Mouse (Mus musculus): Measurements from ENCODE around the gene Capn5.

Capn5 gene

GRCm38 (mm10) chr7:98150525-98150924, 27.5 kb downstream of the Capn5 start:
- intact Hi-C loops (cut with DNase I), result loop anchor here (5.0 kb wide), 2 partner anchors 48 to 192 kb away; no protein-coding TSS in a partner anchor

GRCm38 (mm10) chr7:98149802-98150201, 28.3 kb downstream of the Capn5 start:
- intact Hi-C loops (cut with DNase I), result loop anchor here (5.0 kb wide), 2 partner anchors 48 to 192 kb away; no protein-coding TSS in a partner anchor

GRCm38 (mm10) chr7:98148721-98149407, 29.2 kb downstream of the Capn5 start:
- intact Hi-C loops (cut with DNase I), result no loop called here

GRCm38 (mm10) chr7:98147766-98148165, 30.3 kb downstream of the Capn5 start:
- intact Hi-C loops (cut with DNase I), result no loop called here

- intact Hi-C loops (cut with DNase I), result no loop called here
These were observed 31.6 kb downstream of the Capn5 start for GRCm38 (mm10) chr7:98146447-98146845.

GRCm38 (mm10) chr7:98145842-98146446, 32.1 kb downstream of the Capn5 start:
- intact Hi-C loops (cut with DNase I), result no loop called here

GRCm38 (mm10) chr7:98145402-98145801, 32.7 kb downstream of the Capn5 start, which contains the start of gene Omp:
Gene Omp, minus strand, starts transcription at chr7:98145502.
- intact Hi-C loops (cut with DNase I), result no loop called here

- intact Hi-C loops (cut with DNase I), result no loop called here
These were observed 35.4 kb downstream of the Capn5 start for GRCm38 (mm10) chr7:98142648-98143047.

- intact Hi-C loops (cut with DNase I), result no loop called here
These were observed 35.8 kb downstream of the Capn5 start for GRCm38 (mm10) chr7:98142247-98142646.

- intact Hi-C loops (cut with DNase I), result no loop called here
These were observed 36.9 kb downstream of the Capn5 start for GRCm38 (mm10) chr7:98141206-98141605.

- intact Hi-C loops (cut with DNase I), result no loop called here
These were observed 37.5 kb downstream of the Capn5 start for GRCm38 (mm10) chr7:98140597-98140996.

- intact Hi-C loops (cut with DNase I), result no loop called here
These were observed 38.9 kb downstream of the Capn5 start for GRCm38 (mm10) chr7:98139216-98139615.

- intact Hi-C loops (cut with DNase I), result no loop called here
These were observed 40.1 kb downstream of the Capn5 start for GRCm38 (mm10) chr7:98137995-98138394.

GRCm38 (mm10) chr7:98137583-98137982, 40.5 kb downstream of the Capn5 start:
- intact Hi-C loops (cut with DNase I), result no loop called here

- intact Hi-C loops (cut with DNase I), result no loop called here
These were observed 46.3 kb downstream of the Capn5 start for GRCm38 (mm10) chr7:98131751-98132150.

- intact Hi-C loops (cut with DNase I), result no loop called here
These were observed 52.6 kb downstream of the Capn5 start for GRCm38 (mm10) chr7:98125473-98125872.

- intact Hi-C loops (cut with DNase I), result no loop called here
These were observed 53.4 kb downstream of the Capn5 start for GRCm38 (mm10) chr7:98124701-98125100.

- intact Hi-C loops (cut with DNase I), result no loop called here
These were observed 56.4 kb downstream of the Capn5 start for GRCm38 (mm10) chr7:98121673-98122072.

GRCm38 (mm10) chr7:98121241-98121640, 56.8 kb downstream of the Capn5 start:
- intact Hi-C loops (cut with DNase I), result no loop called here

- intact Hi-C loops (cut with DNase I), result no loop called here
These were observed 57.7 kb downstream of the Capn5 start for GRCm38 (mm10) chr7:98120325-98120724.

- intact Hi-C loops (cut with DNase I), result loop anchor here (2.0 to 10.0 kb wide), 3 partner anchors 15 to 375 kb away; no protein-coding TSS in a partner anchor
These were observed 58.2 kb downstream of the Capn5 start for GRCm38 (mm10) chr7:98119961-98120232.

GRCm38 (mm10) chr7:98119179-98119960, 58.7 kb downstream of the Capn5 start, which contains the start of gene Myo7a:
Gene Myo7a, minus strand, starts transcription at chr7:98119524.
- intact Hi-C loops (cut with DNase I), result loop anchor here (2.0 to 10.0 kb wide), 3 partner anchors 15 to 375 kb away; no protein-coding TSS in a partner anchor

All from adrenal gland (tissue).